Mouse (Mus musculus): ENCODE results near the gene Polr2j. TPM values are rescaled to one million over a fixed set of nuclear protein-coding genes. Genes with fewer than 3 reads are reported as not detected.
"Not testable (repeated sequence)": the region's sequence is repeated elsewhere in the genome, so short reads cannot be mapped to it uniquely, and the experiment has no call there.

Polr2j gene
- total and polyA plus RNA-seq, 3 experiments, result 117 to 160 (median 137) TPM

- H3K4me3 ChIP-seq (replicated peaks in 1 of 3; ENCODE audit: low read depth in 2 of 3, low read length in 2 of 3, poor library complexity in 1 of 3), result no peak overlapping the region
- H3K4me2 ChIP-seq (ENCODE audit: insufficient read depth, low read depth, poor library complexity, severe bottlenecking), result no peak overlapping the region
- H3K9ac ChIP-seq (ENCODE audit: insufficient read depth, low read depth), result no peak overlapping the region
- dilution Hi-C loops (cut with MboI; ENCODE audit: extremely low pct_ligation_motif_present, extremely low pct_unique_long_range_greater_than_20kb, low sequenced_read_pairs), result no loop called here
- H3K4me1 ChIP-seq (ENCODE audit: control insufficient read depth in 1 of 2, insufficient read depth in 2 of 2), result peaks cover 2 to 9% of the 10 kb centered on the region in 2 experiments; a peak in 3 of 4 replicates
- in situ Hi-C loops (cut with MboI; ENCODE audit: low pct_ligation_motif_present, low pct_unique_long_range_greater_than_20kb, low sequenced_read_pairs), result no loop called here
- no peak for DNase-seq (ENCODE audit: extremely low read depth)
- no peaks in the 10 kb centered on the region for H3K79me2 ChIP-seq (replicated peaks; ENCODE audit: control insufficient read depth, extremely low read depth, insufficient read depth, poor library complexity, severe bottlenecking)
- peaks cover 39% of the 10 kb centered on the region for H3K27me3 ChIP-seq (replicated peaks)
- H3K27ac ChIP-seq (ENCODE audit: insufficient read depth, low read depth), result no peak overlapping the region
- peaks cover 9% of the 10 kb centered on the region for H3K9me3 ChIP-seq (replicated peaks; ENCODE audit: low read length)
- TF ChIP-seq JUND (conservative IDR thresholded peaks at IDR 0.05; ENCODE audit: low read depth, low read length) (no peak), ETS1 (conservative IDR thresholded peaks at IDR 0.05; ENCODE audit: low read depth, low read length) (no peak), RCOR1 (conservative IDR thresholded peaks at IDR 0.05; ENCODE audit: low read depth, low read length) (no peak), MYC (IDR thresholded peaks at IDR 0.05; ENCODE audit: low read depth, low read length) (no peak), IRF4 (IDR thresholded peaks at IDR 0.05; ENCODE audit: low read depth, low read length) (no peak), POLR2A (IDR thresholded peaks at IDR 0.05; ENCODE audit: low read depth, low read length) (no peak), SIN3A (IDR thresholded peaks at IDR 0.05; ENCODE audit: low read length) (no peak), TBP (conservative IDR thresholded peaks at IDR 0.05; ENCODE audit: low read depth, low read length) (no peak)
- H3K36me3 ChIP-seq (replicated peaks in 1 of 2; ENCODE audit: control insufficient read depth in 1 of 2, insufficient read depth in 1 of 2, low read length in 1 of 2), result no peaks in the 10 kb centered on the region
Measured at GRCm38 (mm10) chr5:136108486-136108885, 7.9 kb upstream of the Polr2j start.

- Histone ChIP-seq H3K9me3 (replicated peaks; ENCODE audit: low read length) (peaks cover 9% of the 10 kb centered on the region), H3K9ac (ENCODE audit: insufficient read depth, low read depth) (no peak overlapping the region), H3K27ac (ENCODE audit: insufficient read depth, low read depth) (no peak overlapping the region), H3K79me2 (replicated peaks; ENCODE audit: control insufficient read depth, extremely low read depth, insufficient read depth, poor library complexity, severe bottlenecking) (no peaks in the 10 kb centered on the region), H3K36me3 (replicated peaks in 1 of 2; ENCODE audit: control insufficient read depth in 1 of 2, insufficient read depth in 1 of 2, low read length in 1 of 2) (no peaks in the 10 kb centered on the region), H3K4me1 (ENCODE audit: control insufficient read depth in 1 of 2, insufficient read depth in 2 of 2) (peaks cover 2 to 9% of the 10 kb centered on the region in 2 experiments; a peak in 3 of 4 replicates), H3K4me2 (ENCODE audit: insufficient read depth, low read depth, poor library complexity, severe bottlenecking) (no peak overlapping the region), H3K4me3 (replicated peaks in 1 of 3; ENCODE audit: low read depth in 2 of 3, low read length in 2 of 3, poor library complexity in 1 of 3) (no peak overlapping the region), H3K27me3 (replicated peaks) (peaks cover 34% of the 10 kb centered on the region)
- dilution Hi-C loops (cut with MboI; ENCODE audit: extremely low pct_ligation_motif_present, extremely low pct_unique_long_range_greater_than_20kb, low sequenced_read_pairs) (no loop called here), in situ Hi-C loops (cut with MboI; ENCODE audit: low pct_ligation_motif_present, low pct_unique_long_range_greater_than_20kb, low sequenced_read_pairs) (no loop called here)
- no peak for DNase-seq (ENCODE audit: extremely low read depth)
- TF ChIP-seq MAFK (IDR thresholded peaks at IDR 0.05; ENCODE audit: insufficient replicate concordance, low read length) (peak; percentile 66; the same call in 1 of the 2 replicates), ETS1 (conservative IDR thresholded peaks at IDR 0.05; ENCODE audit: low read depth, low read length) (no peak)
Measured at GRCm38 (mm10) chr5:136109042-136109441, 7.4 kb upstream of the Polr2j start.

- H3K9ac ChIP-seq (ENCODE audit: insufficient read depth, low read depth); DNase-seq (ENCODE audit: extremely low read depth); H3K27me3 ChIP-seq (replicated peaks); dilution Hi-C loops (cut with MboI; ENCODE audit: extremely low pct_ligation_motif_present, extremely low pct_unique_long_range_greater_than_20kb, low sequenced_read_pairs); in situ Hi-C loops (cut with MboI; ENCODE audit: low pct_ligation_motif_present, low pct_unique_long_range_greater_than_20kb, low sequenced_read_pairs); H3K4me2 ChIP-seq (ENCODE audit: insufficient read depth, low read depth, poor library complexity, severe bottlenecking); H3K27ac ChIP-seq (ENCODE audit: insufficient read depth, low read depth); H3K9me3 ChIP-seq (replicated peaks; ENCODE audit: low read length); H3K36me3 ChIP-seq (replicated peaks in 1 of 2; ENCODE audit: control insufficient read depth in 1 of 2, insufficient read depth in 1 of 2, low read length in 1 of 2); H3K4me3 ChIP-seq (replicated peaks in 1 of 3; ENCODE audit: low read depth in 2 of 3, low read length in 2 of 3, poor library complexity in 1 of 3): not testable (repeated sequence)
- peaks cover 12 to 29% of the 10 kb centered on the region in 2 experiments; a peak in 3 of 4 replicates for H3K4me1 ChIP-seq (ENCODE audit: control insufficient read depth in 1 of 2, insufficient read depth in 2 of 2)
- H3K79me2 ChIP-seq (replicated peaks; ENCODE audit: control insufficient read depth, extremely low read depth, insufficient read depth, poor library complexity, severe bottlenecking), result peaks cover 16% of the 10 kb centered on the region
Measured at GRCm38 (mm10) chr5:136113546-136113945, 2.9 kb upstream of the Polr2j start.
